Mouse (Mus musculus) CH12.LX (cell line): ENCODE results near the gene Cbx8. TPM values are rescaled to one million over a fixed set of nuclear protein-coding genes. Genes with fewer than 3 reads are reported as not detected.

Experiments
- DNase-seq: peaks from one replicate; pipeline ENCODE4 v3.0.0-alpha.2; 2013; ENCODE audit errors: extremely low read depth
- H3K27ac ChIP-seq: 2 replicates; pipeline ENCODE4 v1.5.1; 2012; ENCODE audit warnings: low read depth, mild to moderate bottlenecking, control low read depth, moderate library complexity; ENCODE audit not compliant: insufficient read depth
- H3K27me3 ChIP-seq: replicated peaks from 2 replicates; pipeline ENCODE3; 2012; ENCODE audit warnings: inconsistent platforms
- H3K36me3 ChIP-seq, 2 experiments: replicated peaks in 1 of 2; 2 replicates each; pipeline versions ENCODE3 to v1.6.1; 2012; ENCODE audit warnings: inconsistent platforms in 1 of 2, low read length in 1 of 2, mild to moderate bottlenecking in 1 of 2, mixed read lengths in 1 of 2, moderate library complexity in 1 of 2; ENCODE audit not compliant: control insufficient read depth in 1 of 2, insufficient read depth in 1 of 2
- H3K4me1 ChIP-seq, 2 experiments: 2 replicates each; pipeline ENCODE4 v1.6.1; 2012; ENCODE audit warnings: inconsistent platforms in 1 of 2, moderate library complexity in 1 of 2; ENCODE audit not compliant: insufficient read depth in 2 of 2, control insufficient read depth in 1 of 2
- H3K4me2 ChIP-seq: 2 replicates; pipeline ENCODE4 v1.6.1; 2012; ENCODE audit warnings: low read depth, mild to moderate bottlenecking, control low read depth; ENCODE audit not compliant: poor library complexity, insufficient read depth, severe bottlenecking
- H3K4me3 ChIP-seq, 3 experiments: fragments of 150-350 bp in 1 of 3; sonication (generic) in 1 of 3; replicated peaks in 1 of 3; 2 replicates each; pipeline versions ENCODE3 to v1.5.1; 2011 to 2012; ENCODE audit warnings: low read depth in 2 of 3, low read length in 2 of 3, mild to moderate bottlenecking in 2 of 3, moderate library complexity in 2 of 3, control low read depth in 1 of 3, improper control_type of control experiment in 1 of 3, inconsistent platforms in 1 of 3, mixed read lengths in 1 of 3; ENCODE audit not compliant: poor library complexity in 1 of 3
- H3K79me2 ChIP-seq: replicated peaks from 2 replicates; pipeline ENCODE4 v1.6.1; 2012; ENCODE audit warnings: mild to moderate bottlenecking, moderate library complexity; ENCODE audit not compliant: control insufficient read depth, poor library complexity, insufficient read depth, severe bottlenecking; ENCODE audit errors: extremely low read depth
- H3K9ac ChIP-seq: 2 replicates; pipeline ENCODE4 v1.6.1; 2012; ENCODE audit warnings: low read depth, mild to moderate bottlenecking, control low read depth, moderate library complexity; ENCODE audit not compliant: insufficient read depth
- H3K9me3 ChIP-seq: replicated peaks from 2 replicates; pipeline ENCODE3; 2012; ENCODE audit warnings: low read length, inconsistent platforms, mixed read lengths
- BHLHE40 ChIP-seq: IDR thresholded peaks from 2 replicates; pipeline ENCODE4 v1.6.1; 2011; ENCODE audit warnings: mild to moderate bottlenecking, low read depth, low read length, improper control_type of control experiment
- CHD1 ChIP-seq: IDR thresholded peaks from 2 replicates; pipeline ENCODE4 v1.6.1; 2012; ENCODE audit warnings: low read depth, low read length, improper control_type of control experiment, inconsistent platforms
- CHD2 ChIP-seq: IDR thresholded peaks from 2 replicates; pipeline ENCODE4 v1.6.1; 2011; ENCODE audit warnings: low read length, improper control_type of control experiment
- CTCF ChIP-seq, 2 experiments: IDR thresholded peaks in 1 of 2; conservative IDR thresholded peaks in 1 of 2; 2 replicates each; pipeline ENCODE4 v1.5.1; 2011 to 2012; ENCODE audit warnings: low read depth in 2 of 2, low read length in 2 of 2, improper control_type of control experiment in 1 of 2, inconsistent platforms in 1 of 2, mild to moderate bottlenecking in 1 of 2, moderate library complexity in 1 of 2
- E2F4 ChIP-seq: IDR thresholded peaks from 2 replicates; pipeline ENCODE4 v1.6.1; 2011; ENCODE audit warnings: low read depth, low read length, improper control_type of control experiment; ENCODE audit not compliant: insufficient replicate concordance
- ETS1 ChIP-seq: conservative IDR thresholded peaks from 2 replicates; pipeline ENCODE4 v1.6.1; 2012; ENCODE audit warnings: low read depth, mild to moderate bottlenecking, inconsistent platforms, low read length, improper control_type of control experiment, moderate library complexity
- GABPA ChIP-seq: IDR thresholded peaks from 2 replicates; pipeline ENCODE4 v1.6.1; 2012; ENCODE audit warnings: low read depth, low read length, improper control_type of control experiment, inconsistent platforms; ENCODE audit not compliant: insufficient replicate concordance
- HCFC1 ChIP-seq: IDR thresholded peaks from 2 replicates; pipeline ENCODE4 v1.6.1; 2012; ENCODE audit warnings: low read depth, mild to moderate bottlenecking, inconsistent platforms, low read length, improper control_type of control experiment
- JUN ChIP-seq: IDR thresholded peaks from 2 replicates; pipeline ENCODE4 v1.6.1; 2011; ENCODE audit warnings: low read depth, mild to moderate bottlenecking, low read length, improper control_type of control experiment, moderate library complexity; ENCODE audit not compliant: insufficient read depth
- JUND ChIP-seq: conservative IDR thresholded peaks from 2 replicates; pipeline ENCODE4 v1.6.1; 2011; ENCODE audit warnings: low read depth, low read length, improper control_type of control experiment
- KAT2A ChIP-seq: IDR thresholded peaks from 2 replicates; pipeline ENCODE4 v1.6.1; 2012; ENCODE audit warnings: low read length, improper control_type of control experiment, inconsistent platforms; ENCODE audit not compliant: insufficient replicate concordance
- MAFK ChIP-seq: IDR thresholded peaks from 2 replicates; pipeline ENCODE4 v1.6.1; 2011; ENCODE audit warnings: low read length, improper control_type of control experiment; ENCODE audit not compliant: insufficient replicate concordance
- MAZ ChIP-seq: IDR thresholded peaks from 2 replicates; pipeline ENCODE4 v1.6.1; 2012; ENCODE audit warnings: low read depth, mild to moderate bottlenecking, inconsistent platforms, low read length, improper control_type of control experiment, moderate library complexity
- MEF2A ChIP-seq: IDR thresholded peaks from 2 replicates; pipeline ENCODE4 v1.6.1; 2014; ENCODE audit warnings: low read depth, mild to moderate bottlenecking, inconsistent platforms, low read length, improper control_type of control experiment, borderline replicate concordance
- MXI1 ChIP-seq: IDR thresholded peaks from 2 replicates; pipeline ENCODE4 v1.6.1; 2011; ENCODE audit warnings: mild to moderate bottlenecking, low read depth, low read length, improper control_type of control experiment
- MYC ChIP-seq: IDR thresholded peaks from 2 replicates; pipeline ENCODE4 v1.6.1; 2011; ENCODE audit warnings: low read depth, mild to moderate bottlenecking, improper control_type of control experiment, low read length
- NELFE ChIP-seq: IDR thresholded peaks from 2 replicates; pipeline ENCODE4 v1.6.1; 2011; ENCODE audit warnings: low read depth, low read length, improper control_type of control experiment
- NRF1 ChIP-seq: IDR thresholded peaks from 2 replicates; pipeline ENCODE4 v1.6.1; 2014; ENCODE audit warnings: low read depth, mild to moderate bottlenecking, inconsistent platforms, low read length, improper control_type of control experiment, moderate library complexity
- PAX5 ChIP-seq: IDR thresholded peaks from 2 replicates; pipeline ENCODE4 v1.6.1; 2012; ENCODE audit warnings: low read length, inconsistent platforms, mixed read lengths
- POLR2A ChIP-seq: IDR thresholded peaks from 2 replicates; pipeline ENCODE4 v1.6.1; 2011; ENCODE audit warnings: low read depth, mild to moderate bottlenecking, improper control_type of control experiment, low read length
- POLR2AphosphoS2 ChIP-seq: IDR thresholded peaks from 2 replicates; pipeline ENCODE4 v1.6.1; 2011; ENCODE audit warnings: low read depth, low read length, improper control_type of control experiment
- RAD21 ChIP-seq: IDR thresholded peaks from 2 replicates; pipeline ENCODE4 v1.6.1; 2011; ENCODE audit warnings: low read depth, mild to moderate bottlenecking, low read length, improper control_type of control experiment, moderate library complexity
- RCOR1 ChIP-seq: conservative IDR thresholded peaks from 2 replicates; pipeline ENCODE4 v1.6.1; 2012; ENCODE audit warnings: low read depth, mild to moderate bottlenecking, inconsistent platforms, low read length, improper control_type of control experiment
- SIN3A ChIP-seq: IDR thresholded peaks from 2 replicates; pipeline ENCODE4 v1.6.1; 2012; ENCODE audit warnings: low read length, improper control_type of control experiment, inconsistent platforms
- TCF12 ChIP-seq: IDR thresholded peaks from 2 replicates; pipeline ENCODE4 v1.6.1; 2014; ENCODE audit warnings: low read depth, mild to moderate bottlenecking, inconsistent platforms, low read length, improper control_type of control experiment
- UBTF ChIP-seq: IDR thresholded peaks from 2 replicates; pipeline ENCODE4 v1.6.1; 2012; ENCODE audit warnings: low read depth, mild to moderate bottlenecking, inconsistent platforms, low read length, improper control_type of control experiment, moderate library complexity
- USF1 ChIP-seq: IDR thresholded peaks from 2 replicates; pipeline ENCODE4 v1.6.1; 2014; ENCODE audit warnings: low read depth, mild to moderate bottlenecking, inconsistent platforms, low read length, improper control_type of control experiment
- USF2 ChIP-seq: conservative IDR thresholded peaks from 2 replicates; pipeline ENCODE4 v1.6.1; 2011; ENCODE audit warnings: low read depth, low read length, improper control_type of control experiment
- ZKSCAN1 ChIP-seq: IDR thresholded peaks from 2 replicates; pipeline ENCODE4 v1.6.1; 2012; ENCODE audit warnings: low read depth, inconsistent platforms, low read length, improper control_type of control experiment, borderline replicate concordance
- ZMIZ1 ChIP-seq: IDR thresholded peaks from 2 replicates; pipeline ENCODE4 v1.6.1; 2012; ENCODE audit warnings: low read depth, mild to moderate bottlenecking, inconsistent platforms, low read length, improper control_type of control experiment
- dilution Hi-C: fragments of 300-500 bp; cut with MboI; formaldehyde crosslinking; loops from 2 replicates; pipeline ENCODE4 v1.14.3; 2020; ENCODE audit warnings: low sequenced_read_pairs; ENCODE audit not compliant: extremely low pct_unique_long_range_greater_than_20kb, extremely low pct_ligation_motif_present
- in situ Hi-C: fragments of 300-500 bp; cut with MboI; formaldehyde crosslinking; loops from 3 replicates; pipeline ENCODE4 v1.14.3; 2019; ENCODE audit warnings: low sequenced_read_pairs, low pct_ligation_motif_present, low pct_unique_long_range_greater_than_20kb, mixed read lengths
- polyA plus RNA-seq: library from polyadenylated mRNA; unstranded; fragments of >175 nt; gene quantifications from 2 replicates; pipeline ENCODE4 v1.2.1, GENCODE M21; 2012; ENCODE audit warnings: low read depth; ENCODE audit not compliant: insufficient read length
- total RNA-seq, 2 experiments: library from RNA; depleted of rRNA; stranded (reverse); fragments of 300-350 nt in 1 of 2; fragments of >200 nt in 1 of 2; gene quantifications; 2 replicates each; pipeline ENCODE4 v1.2.3; 2012 to 2014

Cbx8 gene
- total and polyA plus RNA-seq, 3 experiments: 6.0 to 10.2 (median 6.2) TPM

GRCm38 (mm10) chr11:119022895-119023615, 17.7 kb downstream of the Cbx8 start, which contains the start of gene Cbx2:
Gene Cbx2 (plus strand): TSS chr11:119022962.
- Histone ChIP-seq H3K36me3 (peaks cover 17% of the 10 kb centered on the region in 2 experiments), H3K4me2 (peak within 1 kb of the TSS; percentile 60), H3K27ac (no peak within 1 kb of the TSS; the same call in 1 of the 2 replicates), H3K9me3 (no peaks in the 10 kb centered on the region), H3K4me3 (peak within 1 kb of the TSS; percentile 64 to 84 (median 76)), H3K4me1 (peaks cover 22 to 48% of the 10 kb centered on the region in 2 experiments), H3K27me3 (peaks cover 79% of the 10 kb centered on the region), H3K9ac (peak within 1 kb of the TSS; percentile 53), H3K79me2 (no peaks in the 10 kb centered on the region)
- TF ChIP-seq PAX5 (no peak), ZMIZ1 (peak; percentile 86), MEF2A (peak; percentile 36; the same call in 1 of the 2 replicates), MXI1 (peak; percentile 88), ZKSCAN1 (no peak), CHD1 (no peak), RAD21 (no peak), GABPA (no peak), JUN (no peak), KAT2A (0 out of 2 replicates have a peak, but pooled peaks have one; percentile 21), USF2 (no peak), RCOR1 (no peak), ETS1 (no peak), CHD2 (no peak), HCFC1 (peak; percentile 28; the same call in 1 of the 2 replicates), CTCF (conservative IDR thresholded peaks at IDR 0.05 in 1 of 2, IDR thresholded peaks at IDR 0.05 in 1 of 2; ENCODE audit: low read depth in 2 of 2, low read length in 2 of 2) (no peak), TCF12 (peak; percentile 75), MAFK (no peak), NELFE (peak; percentile 75), JUND (no peak), UBTF (peak; percentile 56; the same call in 1 of the 2 replicates), USF1 (no peak), POLR2A (peak; percentile 66; the same call in 1 of the 2 replicates), MAZ (peak; percentile 26; the same call in 1 of the 2 replicates), POLR2AphosphoS2 (no peak), NRF1 (peak; percentile 94), E2F4 (no peak), SIN3A (peak; percentile 84), BHLHE40 (no peak), MYC (no peak)
- in situ Hi-C loops: no loop called here
- dilution Hi-C loops: no loop called here
- DNase-seq: no peak
